Mouse (Mus musculus) C2C12 (cell line): Measurements from ENCODE around the gene Chadl.
"Not testable (repeated sequence)": the region's sequence is repeated elsewhere in the genome, so short reads cannot be mapped to it uniquely, and the experiment has no call there.

ENCODE experiments used
- CEBPB ChIP-seq: IDR thresholded peaks from one replicate; pipeline ENCODE4 v1.6.1; 2011; ENCODE audit warnings: low read depth, mild to moderate bottlenecking, control low read depth, moderate library complexity
- CTCF ChIP-seq: IDR thresholded peaks from one replicate; pipeline ENCODE4 v1.5.1; 2011; ENCODE audit not compliant: control insufficient read depth, insufficient read depth, insufficient read length
- FOSL1 ChIP-seq: IDR thresholded peaks from one replicate; pipeline ENCODE4 v1.8.0; 2011; ENCODE audit warnings: mild to moderate bottlenecking, low read length; ENCODE audit not compliant: poor library complexity, insufficient read depth, severe bottlenecking
- MAX ChIP-seq: IDR thresholded peaks from one replicate; pipeline ENCODE4 v1.6.1; 2011; ENCODE audit warnings: mild to moderate bottlenecking, control low read depth
- MYOD1 ChIP-seq: IDR thresholded peaks from one replicate; pipeline ENCODE4 v1.6.1; 2011; ENCODE audit warnings: low read depth; ENCODE audit not compliant: control insufficient read depth, insufficient read length
- MYOG ChIP-seq: IDR thresholded peaks from one replicate; pipeline ENCODE4 v1.6.1; 2011; ENCODE audit not compliant: control insufficient read depth, insufficient read length; ENCODE audit errors: extremely low read depth
- USF1 ChIP-seq: IDR thresholded peaks from one replicate; pipeline ENCODE4 v1.6.1; 2011; ENCODE audit warnings: low read depth, mild to moderate bottlenecking, control low read depth, moderate library complexity

- TF ChIP-seq CTCF, MYOG, FOSL1, MYOD1, CEBPB, MAX, USF1: not testable (repeated sequence)
Measured at GRCm38 (mm10) chr15:81742368-81742767, 45.3 kb upstream of the Chadl start.
